Mouse (Mus musculus) liver, postnatal 0 days (tissue): Measurements from ENCODE around the gene Olfr734. TPM values are rescaled to one million over a fixed set of nuclear protein-coding genes. Genes with fewer than 3 reads are reported as not detected.

ENCODE experiments used
- ATAC-seq: fragments of 200-750 bp; cut with Nextera tagmentation; 2 replicates; pipeline ENCODE4 v1.8.0; 2017; ENCODE audit warnings: mild to moderate bottlenecking, moderate library complexity
- DNase-seq: peaks from one replicate; pipeline ENCODE4 v3.0.0-alpha.2; 2016
- H3K27ac ChIP-seq: fragments of 300-500 bp; sonication (generic); 2 replicates; pipeline ENCODE4 v1.5.1; 2014; ENCODE audit warnings: antibody characterized with exemption, moderate library complexity, mild to moderate bottlenecking, low read depth
- H3K27me3 ChIP-seq: fragments of 300-500 bp; sonication (generic); 2 replicates; pipeline ENCODE4 v1.6.1; 2014; ENCODE audit warnings: low read length, control low read depth, mixed read lengths; ENCODE audit not compliant: insufficient read depth
- H3K36me3 ChIP-seq: fragments of 300-500 bp; sonication (generic); replicated peaks from 2 replicates; pipeline ENCODE4 v1.6.1; 2014; ENCODE audit warnings: mild to moderate bottlenecking, control low read depth, low read length, moderate library complexity, mixed read lengths; ENCODE audit not compliant: insufficient read depth
- H3K4me1 ChIP-seq: fragments of 300-500 bp; sonication (generic); 2 replicates; pipeline ENCODE4 v1.6.1; 2014; ENCODE audit warnings: antibody characterized with exemption, mild to moderate bottlenecking, control low read depth; ENCODE audit not compliant: insufficient read depth
- H3K4me2 ChIP-seq: fragments of 300-500 bp; sonication (generic); 2 replicates; pipeline ENCODE4 v1.6.1; 2014; ENCODE audit warnings: low read depth, mild to moderate bottlenecking, low read length, moderate library complexity, mixed read lengths
- H3K4me3 ChIP-seq: fragments of 300-500 bp; sonication (generic); 2 replicates; pipeline ENCODE4 v1.5.1; 2014; ENCODE audit warnings: low read depth, low read length
- H3K9ac ChIP-seq: fragments of 300-500 bp; sonication (generic); replicated peaks from 2 replicates; pipeline ENCODE4 v1.6.1; 2014; ENCODE audit warnings: mild to moderate bottlenecking, moderate library complexity
- H3K9me3 ChIP-seq: fragments of 300-500 bp; sonication (generic); 2 replicates; pipeline ENCODE4 v1.6.1; 2016; ENCODE audit warnings: mild to moderate bottlenecking, control low read depth, low read length, mixed read lengths
- CTCF ChIP-seq: sonication (generic); IDR thresholded peaks from 2 replicates; pipeline ENCODE4 v1.5.1; 2016; ENCODE audit warnings: antibody characterized with exemption, low read depth
- EP300 ChIP-seq: IDR thresholded peaks from 2 replicates; pipeline ENCODE4 v1.6.1; 2016; ENCODE audit warnings: antibody characterized with exemption, low read depth, mild to moderate bottlenecking
- WGBS: fragments of 180-500 bp; shearing (Covaris S2); extraction: QIAGEN DNeasy Blood & Tissue Kit; methylation state at CpG from one replicate; pipeline ENCODE4 v1.1.7; 2014; ENCODE audit not compliant: insufficient replicate concordance; 5-methylcytosine and 5-hydroxymethylcytosine counted together
- polyA plus RNA-seq: library from polyadenylated mRNA; unstranded; fragments of >200 nt; fragmentation: Nextera tagmentation; extraction: Ambion mirVana; gene quantifications from 2 replicates; pipeline ENCODE4 v1.2.1, GENCODE M21; 2015

The Olfr734 gene
- not detected in 2 replicates for polyA plus RNA-seq

DNA sequence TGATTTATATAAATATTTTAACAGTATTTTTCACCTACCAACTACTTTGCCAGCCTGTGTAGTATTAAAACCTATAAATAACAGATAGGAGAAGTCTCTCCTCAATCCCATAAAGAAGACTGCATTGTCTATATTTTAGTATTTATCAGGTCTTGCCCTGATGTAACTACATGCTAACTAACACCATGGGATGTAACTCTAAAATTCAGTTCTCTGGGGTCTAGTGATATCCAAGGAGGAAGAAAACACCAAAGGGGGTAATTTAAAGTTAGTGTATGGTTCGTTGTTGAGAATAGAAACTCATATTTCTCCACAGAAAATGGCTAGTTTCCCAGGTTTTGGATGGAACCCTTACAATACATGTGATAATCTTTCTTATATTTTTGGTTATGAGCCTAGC, at the start of gene Olfr734:
Gene Olfr734 (minus strand): TSS at position 101 of the 400 bp plus-strand sequence.
- no peaks in the 10 kb centered on the region for H3K9me3 ChIP-seq
- no peaks in the 10 kb centered on the region for H3K27me3 ChIP-seq
- no peaks in the 10 kb centered on the region for H3K4me1 ChIP-seq
- H3K36me3 ChIP-seq, result no peaks in the 10 kb centered on the region
- no peak within 1 kb of the TSS for H3K4me3 ChIP-seq
- no peak for ATAC-seq
- no peak within 1 kb of the TSS for H3K27ac ChIP-seq
- H3K4me2 ChIP-seq, result no peak within 1 kb of the TSS
- DNase-seq, result no peak
- no peak within 1 kb of the TSS for H3K9ac ChIP-seq
- TF ChIP-seq CTCF (no peak), EP300 (no peak)
- 42% methylated on average over 1 of the region's 1 CpGs for whole genome bisulfite sequencing

DNA sequence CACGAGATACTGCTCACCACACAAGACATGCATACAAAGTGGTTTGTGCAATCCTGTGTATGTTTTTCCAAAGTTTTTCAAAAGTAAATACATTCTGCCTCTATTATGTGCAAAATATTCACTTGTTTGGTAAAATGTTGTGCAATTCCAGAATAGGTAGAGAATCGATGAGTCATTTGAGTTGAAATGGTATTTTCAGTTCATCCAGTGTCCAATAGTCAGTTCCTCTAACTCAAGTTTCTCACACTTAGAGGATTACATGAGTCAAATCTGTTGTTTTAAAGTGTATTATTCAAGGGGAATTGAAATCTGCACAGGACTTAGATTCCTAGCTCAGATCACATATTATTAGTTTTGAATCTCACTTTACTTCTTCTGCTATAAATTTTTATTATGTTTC, 37.0 kb upstream of the Olfr734 start:
- Histone ChIP-seq H3K27me3 (no peaks in the 10 kb centered on the region), H3K4me1 (no peaks in the 10 kb centered on the region), H3K27ac (no peak overlapping the region), H3K4me2 (no peak overlapping the region), H3K9me3 (no peaks in the 10 kb centered on the region), H3K4me3 (no peak overlapping the region), H3K9ac (no peak overlapping the region), H3K36me3 (no peaks in the 10 kb centered on the region)
- DNase-seq (no peak), ATAC-seq (0 out of 2 replicates have a peak, but pooled peaks have one; percentile 21)
- TF ChIP-seq CTCF (no peak), EP300 (peak; percentile 36; the same call in 1 of the 2 replicates)
- WGBS, result 48% methylated on average over 2 of the region's 2 CpGs

DNA sequence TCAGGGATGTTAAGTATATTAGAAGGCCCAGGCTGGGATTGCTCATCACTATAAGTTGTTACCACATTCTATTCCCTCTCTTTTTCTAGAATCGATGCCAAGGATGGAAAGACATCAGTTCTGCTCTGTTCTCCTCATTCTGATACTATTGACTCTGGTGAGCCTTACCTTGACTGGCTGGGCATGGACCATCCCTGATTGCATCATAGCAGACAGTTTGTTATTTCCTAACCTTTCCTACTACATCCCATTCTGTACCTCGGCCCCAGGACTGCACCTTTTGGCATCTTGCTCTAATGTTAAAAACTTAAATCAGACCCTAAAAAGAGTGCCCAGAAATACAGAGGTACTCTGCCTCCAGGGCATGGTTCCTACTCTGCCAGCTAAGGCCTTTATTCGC, 33.9 kb upstream of the Olfr734 start:
- H3K27ac ChIP-seq, result no peak overlapping the region
- WGBS, result 73% methylated on average over 3 of the region's 3 CpGs

DNA sequence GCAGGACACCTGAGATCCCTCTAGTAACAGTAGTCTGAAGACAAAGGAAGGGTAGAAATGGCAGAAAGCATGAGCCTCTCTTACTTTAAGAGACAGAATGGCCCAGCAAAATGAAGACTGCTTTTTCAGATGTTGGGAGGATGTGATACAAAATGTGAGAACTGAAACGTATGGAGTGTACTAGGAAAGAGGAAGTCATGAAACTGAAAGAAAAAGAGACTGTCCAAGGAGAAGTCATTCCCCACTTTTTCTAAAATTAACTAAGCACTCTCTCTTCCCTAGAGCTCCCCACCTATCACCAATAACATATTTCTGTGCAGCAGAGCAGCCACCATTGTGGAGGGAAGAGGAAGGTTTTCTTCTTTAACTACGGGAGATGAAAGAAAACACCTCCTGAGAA, 31.0 kb upstream of the Olfr734 start, which contains the start of gene Tlr11:
Gene Tlr11 (plus strand): TSS at position 322 of the 400 bp plus-strand sequence.
- Histone ChIP-seq H3K9me3 (no peaks in the 10 kb centered on the region), H3K27ac (peak within 1 kb of the TSS; percentile 41), H3K4me1 (0 out of 2 replicates have a peak, but pooled peaks cover 3% of the 10 kb centered on the region), H3K27me3 (no peaks in the 10 kb centered on the region), H3K4me3 (no peak within 1 kb of the TSS), H3K9ac (no peak within 1 kb of the TSS), H3K36me3 (no peaks in the 10 kb centered on the region), H3K4me2 (no peak within 1 kb of the TSS)
- WGBS, result 50% methylated on average over 2 of the region's 2 CpGs
- ATAC-seq (no peak), DNase-seq (no peak)
- TF ChIP-seq EP300 (no peak), CTCF (no peak)

More for the DNA sequence above, 33.9 kb upstream of the Olfr734 start:
- no peak for DNase-seq
- H3K4me2 ChIP-seq, result no peak overlapping the region
- no peak overlapping the region for H3K9ac ChIP-seq
- no peaks in the 10 kb centered on the region for H3K9me3 ChIP-seq
- H3K4me1 ChIP-seq, result 0 out of 2 replicates have a peak, but pooled peaks cover 3% of the 10 kb centered on the region
- H3K27me3 ChIP-seq, result no peaks in the 10 kb centered on the region
- ATAC-seq, result peak; percentile 59
- no peaks in the 10 kb centered on the region for H3K36me3 ChIP-seq
- no peak overlapping the region for H3K4me3 ChIP-seq
- no peak for TF ChIP-seq CTCF
- no peak for TF ChIP-seq EP300

DNA sequence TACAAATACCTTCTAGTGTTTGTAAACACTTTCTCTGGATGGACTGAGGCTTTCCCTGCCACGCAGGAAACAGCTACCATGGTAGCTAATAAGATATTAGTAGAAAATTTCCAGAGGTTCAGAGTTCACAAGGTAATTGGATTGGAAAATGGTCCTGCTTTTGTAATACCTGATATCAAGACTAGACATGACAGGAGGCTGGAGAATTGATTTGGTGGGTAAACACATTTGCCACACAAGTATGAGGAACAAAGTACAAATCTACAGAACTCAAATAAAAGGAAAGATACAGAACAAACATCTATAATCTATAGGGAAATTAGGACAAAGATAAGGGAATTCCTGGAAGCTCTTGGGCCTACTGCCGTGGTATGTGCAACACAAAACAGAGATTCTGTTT, 30.2 kb upstream of the Olfr734 start:
- H3K27me3 ChIP-seq, result no peaks in the 10 kb centered on the region
- no peaks in the 10 kb centered on the region for H3K9me3 ChIP-seq
- no peak for DNase-seq
- TF ChIP-seq CTCF, result no peak
- peak; percentile 64 for TF ChIP-seq EP300
- H3K36me3 ChIP-seq, result no peaks in the 10 kb centered on the region
- H3K27ac ChIP-seq, result no peak overlapping the region
- 52% methylated on average over 2 of the region's 2 CpGs for WGBS
- H3K4me3 ChIP-seq, result no peak overlapping the region
- H3K4me2 ChIP-seq, result no peak overlapping the region
- ATAC-seq, result peak; percentile 87
- 0 out of 2 replicates have a peak, but pooled peaks cover 3% of the 10 kb centered on the region for H3K4me1 ChIP-seq
- H3K9ac ChIP-seq, result no peak overlapping the region

DNA sequence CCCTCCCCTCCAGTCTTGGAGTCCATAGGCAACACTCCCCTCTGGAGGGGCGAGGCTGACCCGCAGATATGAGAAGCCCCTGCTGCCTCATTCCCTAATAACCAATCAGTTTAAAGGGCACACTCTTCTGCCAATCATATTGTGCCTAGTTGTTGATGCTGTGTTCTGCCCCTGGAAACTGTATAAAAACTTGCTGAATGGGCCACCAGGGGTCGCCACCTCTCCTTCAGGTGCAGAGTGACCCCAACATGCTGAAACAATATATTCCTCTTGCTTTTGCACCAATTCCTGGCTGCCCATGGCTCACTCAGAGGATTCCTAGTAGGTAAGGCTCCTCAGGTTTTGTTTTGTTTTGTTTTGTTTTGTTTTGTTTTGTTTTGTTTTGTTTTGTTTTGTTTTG, 25.9 kb upstream of the Olfr734 start:
- H3K27ac ChIP-seq, result no peak overlapping the region
- H3K4me3 ChIP-seq, result no peak overlapping the region
- TF ChIP-seq EP300 (no peak), CTCF (peak; percentile 72)
- no peak overlapping the region for H3K4me2 ChIP-seq
- 0 out of 2 replicates have a peak, but pooled peaks have one; percentile 46 for ATAC-seq
- 47% methylated on average over 3 of the region's 3 CpGs for WGBS
- H3K9me3 ChIP-seq, result no peaks in the 10 kb centered on the region
- no peaks in the 10 kb centered on the region for H3K36me3 ChIP-seq
- peak; percentile 63 for DNase-seq
- no peaks in the 10 kb centered on the region for H3K27me3 ChIP-seq
- no peak overlapping the region for H3K9ac ChIP-seq
- H3K4me1 ChIP-seq, result 0 out of 2 replicates have a peak, but pooled peaks cover 3% of the 10 kb centered on the region
